Mouse (Mus musculus): ENCODE measurements at regions not wholly inside any gene's neighbourhood (a gene's known extent, or its start where the extent isn't known, plus 50 kb on each side); places are given as distances from the start of the nearest gene placed in this dataset.
A peak's percentile ranks its signal among the peaks of the same experiment; 100 is the strongest.
"Not testable (repeated sequence)": the region's sequence is repeated elsewhere in the genome, so short reads cannot be mapped to it uniquely, and the experiment has no call there.

DNA sequence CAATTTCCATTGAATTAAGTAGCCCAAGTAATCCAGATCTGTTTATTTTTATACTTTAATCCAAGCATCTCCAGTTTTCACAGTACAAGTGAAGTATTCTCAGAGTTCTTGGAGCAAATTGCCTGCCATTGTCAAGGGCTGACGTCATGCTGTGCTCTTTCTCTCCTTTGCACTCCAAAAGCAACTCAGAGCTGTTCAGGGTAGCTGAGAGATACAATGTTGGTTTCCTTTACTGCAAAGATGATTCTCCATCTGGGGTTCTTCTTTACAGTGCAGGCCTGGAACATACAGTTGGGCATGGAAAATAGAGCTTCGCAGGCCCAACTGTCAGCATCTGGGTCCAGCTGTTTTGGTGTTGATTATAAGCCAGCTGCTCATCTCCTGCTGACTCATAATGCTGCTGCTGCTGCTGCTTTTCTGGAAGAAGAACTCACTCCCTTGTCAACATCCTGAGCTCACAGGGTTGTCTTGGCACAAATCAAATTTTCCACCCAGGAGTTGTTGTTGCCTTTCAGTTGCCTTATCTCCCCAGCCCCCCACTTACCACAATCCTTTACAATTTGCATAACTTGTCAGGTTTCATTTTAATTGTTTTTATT lies 454.7 kb upstream of the Slc5a7 start:
- intact Hi-C loops (cut with DNase I), result no loop called here

DNA sequence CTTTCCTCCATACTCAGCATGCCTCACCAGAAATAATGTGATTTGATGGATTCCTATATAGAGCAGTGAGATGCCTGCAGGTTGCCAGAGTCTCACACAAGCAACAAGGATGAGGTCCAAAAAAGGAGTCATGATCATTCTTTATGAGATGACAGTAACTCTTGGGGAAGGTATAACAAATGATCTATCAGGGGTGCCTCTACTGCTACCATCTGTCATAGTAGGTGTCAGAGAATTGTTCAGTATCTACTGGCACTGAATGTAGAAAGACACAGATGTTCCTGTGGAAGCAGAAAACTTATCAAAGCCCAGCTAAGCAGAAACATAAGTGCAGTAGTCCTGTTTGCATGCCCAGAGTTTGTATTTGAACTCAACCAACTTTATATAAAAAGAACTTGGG lies 454.1 kb upstream of the Slc5a7 start:
- DNase-seq (ENCODE audit: low spot score in 2 of 2), result no peak
- intact Hi-C loops (cut with DNase I), result no loop called here

More for the DNA sequence above, 454.7 kb upstream of the Slc5a7 start:
- peak; percentile 10 to 11 for DNase-seq (ENCODE audit: low spot score in 2 of 2)

DNA sequence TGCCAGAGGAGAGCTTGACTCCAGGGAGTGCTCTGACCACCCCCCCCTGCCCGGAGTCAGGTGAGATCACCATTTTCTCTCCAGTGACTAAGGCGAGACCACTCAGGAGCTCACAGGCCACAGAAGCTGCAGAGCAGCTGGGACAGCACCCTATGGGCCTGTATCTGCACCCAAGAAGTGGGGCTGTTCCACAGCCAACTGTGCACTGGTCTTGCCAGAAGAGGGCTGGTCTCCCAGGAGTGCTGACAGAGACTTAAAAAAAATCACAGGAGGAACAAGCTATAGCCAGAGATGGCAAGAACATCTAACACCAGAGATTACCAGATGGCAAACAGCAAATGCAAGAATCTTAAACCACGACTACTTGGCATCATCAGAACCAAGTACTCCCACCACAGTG lies 437.0 kb upstream of the Slc5a7 start:
- intact Hi-C loops (cut with DNase I), result no loop called here
- DNase-seq (ENCODE audit: low spot score in 2 of 2), result no peak

DNA sequence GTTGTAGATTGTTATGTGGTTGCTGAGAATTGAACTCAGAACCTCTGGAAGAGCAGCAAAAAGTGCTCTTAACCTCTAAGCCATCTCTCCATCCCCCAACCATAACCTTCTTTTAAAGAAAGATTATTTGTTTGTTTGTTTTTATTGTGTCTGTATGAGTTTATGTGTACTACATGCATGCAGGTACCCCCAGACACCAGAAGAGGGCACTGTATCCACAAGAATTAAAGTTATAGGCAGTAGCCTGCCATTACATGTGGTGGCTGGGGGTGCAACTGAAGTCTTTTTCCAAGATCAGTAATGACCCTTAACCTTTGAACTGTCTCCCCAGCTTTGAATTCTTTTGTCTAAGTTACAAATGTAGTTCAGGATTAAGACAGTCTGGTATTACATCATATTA lies 428.8 kb upstream of the Slc5a7 start:
- intact Hi-C loops (cut with DNase I), result no loop called here
- DNase-seq (ENCODE audit: low spot score in 2 of 2), result no peak

DNA sequence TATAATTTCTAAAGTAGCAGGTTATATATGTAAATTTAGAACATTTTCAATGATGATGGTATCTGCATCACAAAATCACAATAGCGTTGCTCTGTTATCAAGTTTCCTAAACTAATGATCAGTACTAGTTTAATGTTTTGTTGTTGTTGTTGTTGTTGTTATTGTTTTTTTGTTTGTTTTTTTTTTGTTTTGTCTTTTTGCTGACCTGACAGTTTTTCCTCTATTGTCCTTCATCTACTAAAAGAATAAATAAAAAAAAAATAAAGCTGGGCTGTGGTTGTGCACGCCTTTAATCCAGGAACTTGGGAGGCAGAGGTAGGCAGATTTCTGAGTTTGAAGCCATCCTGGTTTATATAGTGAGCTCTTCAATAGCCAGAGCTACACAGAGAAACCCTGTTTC lies 427.9 kb upstream of the Slc5a7 start:
- DNase-seq (ENCODE audit: low spot score in 2 of 2), result no peak
- intact Hi-C loops (cut with DNase I), result no loop called here

DNA sequence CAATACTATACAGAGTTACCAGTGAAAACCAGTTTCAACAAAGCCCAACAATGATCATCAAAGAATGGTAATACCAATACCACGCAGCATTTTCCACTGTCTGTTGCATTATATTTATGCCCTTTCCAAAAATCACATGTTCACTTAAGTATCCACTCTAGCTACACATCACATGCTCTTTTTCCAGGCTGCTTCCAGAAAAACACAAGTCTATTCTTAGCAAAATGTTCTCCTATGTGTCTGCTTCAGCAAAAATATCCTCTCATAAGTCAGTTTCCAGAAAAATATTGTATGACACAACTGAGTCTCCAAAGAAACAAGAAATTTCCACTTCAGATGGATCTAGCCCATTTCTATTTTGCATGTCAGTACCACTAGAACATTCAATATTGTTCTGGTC lies 414.2 kb upstream of the Slc5a7 start:
- peak in 1 of 2 experiments; percentile 14 for DNase-seq (ENCODE audit: low spot score in 2 of 2)

DNA sequence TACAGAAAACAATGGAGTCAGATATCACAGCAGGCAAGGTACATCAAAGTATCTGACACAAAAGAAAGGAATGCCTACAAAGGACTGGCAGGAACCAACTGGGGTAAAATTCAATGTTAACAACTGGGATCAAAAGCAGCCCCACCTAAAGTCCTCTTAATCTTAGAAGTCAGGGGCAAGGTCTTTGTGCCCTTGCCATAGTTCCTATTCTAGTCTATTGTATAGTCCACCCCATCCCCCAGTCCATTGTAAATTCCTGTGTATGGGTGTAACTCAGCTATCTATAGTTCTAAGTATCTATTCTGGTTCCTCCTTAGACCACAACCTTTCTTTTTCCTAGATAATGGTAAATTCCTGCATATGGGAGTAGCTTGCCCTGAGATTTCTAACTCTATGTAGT lies 409.0 kb upstream of the Slc5a7 start:
- DNase-seq (ENCODE audit: low spot score in 2 of 2); intact Hi-C loops (cut with DNase I): not testable (repeated sequence)

More for the DNA sequence above, 414.2 kb upstream of the Slc5a7 start:
- intact Hi-C loops (cut with DNase I), result no loop called here

DNA sequence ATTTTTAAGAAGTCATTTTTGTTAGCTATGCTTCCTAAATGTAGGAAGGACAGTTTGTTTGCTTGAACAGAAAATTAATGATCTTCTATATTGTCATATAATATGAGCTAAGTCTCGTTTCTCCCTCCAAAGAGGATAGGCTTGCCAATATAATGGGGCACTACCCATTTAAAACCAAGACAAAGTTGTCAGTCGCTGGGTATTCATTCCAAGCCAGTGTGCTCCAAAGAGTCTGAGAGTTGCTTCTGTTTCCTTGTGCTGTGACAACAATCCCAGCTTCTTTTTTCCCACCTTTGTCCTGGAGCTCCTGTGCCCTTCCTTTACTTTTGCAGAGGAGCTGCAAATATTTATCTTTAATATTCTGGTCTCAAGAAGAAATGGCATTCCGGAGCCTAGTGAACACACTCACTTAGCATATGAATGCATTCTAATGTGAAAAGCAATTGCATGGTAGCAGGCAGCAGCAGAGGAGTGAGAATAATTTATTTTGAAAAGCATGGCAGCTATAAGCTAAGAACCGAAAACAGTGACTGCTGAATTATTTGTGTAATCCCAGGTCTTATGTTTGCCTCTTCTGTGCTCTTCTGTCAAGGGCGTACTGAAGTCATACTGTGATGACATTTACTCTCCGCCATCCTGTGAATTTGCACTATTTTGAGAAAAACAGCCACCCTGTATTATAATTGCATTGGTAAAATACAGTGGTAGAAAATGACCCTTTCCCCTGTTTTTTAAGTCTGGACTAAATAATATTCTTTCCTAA lies 402.7 kb upstream of the Slc5a7 start:
- intact Hi-C loops (cut with DNase I), result no loop called here
- DNase-seq (ENCODE audit: low spot score in 2 of 2), result no peak

DNA sequence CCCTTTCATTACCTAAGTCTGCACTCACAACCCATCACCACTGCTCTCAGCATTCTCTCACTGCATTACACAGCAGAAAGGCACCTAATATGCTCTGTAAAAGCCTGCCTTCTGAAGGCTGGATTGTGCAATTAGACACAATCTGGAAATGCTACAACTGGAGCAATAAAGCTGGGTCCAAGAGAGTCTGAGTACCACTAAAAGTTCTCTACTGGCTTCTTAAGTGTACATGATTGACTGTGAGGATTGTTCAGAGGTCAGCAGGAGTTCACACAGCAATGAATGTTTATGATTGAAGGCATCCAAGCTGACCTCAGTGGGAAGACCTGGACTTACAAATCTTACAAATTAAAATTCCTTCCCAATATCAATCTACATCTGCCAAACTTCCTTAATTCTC lies 395.8 kb upstream of the Slc5a7 start:
- no peak for DNase-seq (ENCODE audit: low spot score in 2 of 2)
- intact Hi-C loops (cut with DNase I), result no loop called here

DNA sequence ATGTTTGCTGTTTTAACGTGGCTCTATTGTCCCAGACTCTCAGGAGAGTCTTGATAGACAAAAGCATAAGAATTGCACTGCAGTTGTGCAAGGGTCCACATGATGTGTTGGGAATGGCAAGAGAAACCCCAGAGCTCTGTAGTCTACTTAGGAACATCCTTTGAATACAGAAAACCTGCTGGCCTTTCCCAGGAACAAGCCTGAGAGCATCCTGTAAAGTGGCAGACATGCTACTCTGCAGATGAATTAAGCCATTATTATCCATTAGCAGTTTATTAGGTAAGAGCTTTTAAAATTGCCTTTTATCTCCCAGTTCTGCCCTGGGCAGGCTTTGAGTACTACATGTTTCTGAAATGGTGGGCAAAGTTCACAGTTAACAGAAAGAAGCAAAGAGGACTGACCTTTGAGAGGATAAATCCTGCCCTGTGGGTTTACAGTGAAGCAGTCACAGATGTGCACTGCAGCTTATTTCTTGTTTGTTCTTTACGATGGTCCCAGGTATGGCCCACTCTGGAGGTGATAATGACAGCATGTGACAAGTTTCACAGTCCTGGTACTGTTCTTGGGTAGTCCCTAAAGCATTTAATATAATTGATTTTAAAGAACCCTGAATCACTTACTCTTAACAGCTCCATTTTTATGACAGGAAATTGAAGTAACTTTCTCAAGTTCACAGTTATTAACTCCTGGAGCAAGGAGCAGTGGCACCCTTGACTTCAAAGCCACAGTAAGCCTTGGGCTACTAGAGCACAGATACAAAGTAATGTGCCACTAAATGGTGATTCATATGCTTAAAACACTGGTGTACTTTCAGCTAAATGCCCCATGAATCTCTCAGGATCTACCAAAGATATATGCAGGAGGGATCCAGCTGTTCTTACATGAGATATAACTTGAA lies 386.6 kb upstream of the Slc5a7 start:
- no peak for DNase-seq (ENCODE audit: low spot score in 2 of 2)
- intact Hi-C loops (cut with DNase I), result no loop called here

DNA sequence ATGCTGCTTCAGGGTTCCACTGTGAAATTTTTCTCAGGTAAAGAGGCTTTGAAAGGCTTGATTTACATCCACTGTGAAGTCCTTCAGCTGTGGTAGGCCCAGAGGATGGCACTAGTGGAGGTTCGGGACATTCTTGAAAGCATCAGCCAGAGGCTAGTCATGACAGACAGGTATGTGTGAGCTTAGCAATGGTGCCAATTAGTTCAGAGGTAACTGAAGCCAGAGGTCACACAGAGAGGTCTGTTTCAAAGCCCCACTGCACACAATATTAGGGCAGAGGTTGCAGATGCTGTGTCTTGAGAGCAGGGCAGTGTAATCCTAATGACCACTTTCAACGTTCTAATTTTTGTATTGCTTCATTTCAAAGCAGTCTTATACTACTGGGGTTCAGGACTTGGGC lies 379.3 kb upstream of the Slc5a7 start:
- no peak for DNase-seq (ENCODE audit: low spot score in 2 of 2)
- intact Hi-C loops (cut with DNase I), result no loop called here

DNA sequence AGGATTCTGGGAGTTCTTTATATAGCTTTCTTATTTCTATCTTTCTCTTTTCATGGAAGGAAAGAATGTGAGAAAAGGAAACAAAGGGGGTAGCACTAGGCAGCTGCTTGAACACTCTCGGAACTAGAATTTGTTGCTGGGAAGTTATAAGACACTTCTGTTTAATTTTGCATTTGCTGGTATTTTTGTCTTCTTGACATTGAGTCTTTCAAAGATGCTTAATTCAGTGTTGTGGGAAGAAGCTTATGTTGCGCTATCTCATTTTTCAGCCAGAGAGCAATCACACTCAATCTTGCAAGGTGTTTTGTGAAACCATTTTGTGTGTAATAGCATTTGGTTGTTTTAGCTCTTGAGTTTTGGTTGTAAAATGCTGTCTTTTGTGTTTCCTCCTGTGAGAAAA lies 370.7 kb upstream of the Slc5a7 start:
- intact Hi-C loops (cut with DNase I), result no loop called here
- peak in 1 of 2 experiments; percentile 41 for DNase-seq (ENCODE audit: low spot score in 2 of 2)

DNA sequence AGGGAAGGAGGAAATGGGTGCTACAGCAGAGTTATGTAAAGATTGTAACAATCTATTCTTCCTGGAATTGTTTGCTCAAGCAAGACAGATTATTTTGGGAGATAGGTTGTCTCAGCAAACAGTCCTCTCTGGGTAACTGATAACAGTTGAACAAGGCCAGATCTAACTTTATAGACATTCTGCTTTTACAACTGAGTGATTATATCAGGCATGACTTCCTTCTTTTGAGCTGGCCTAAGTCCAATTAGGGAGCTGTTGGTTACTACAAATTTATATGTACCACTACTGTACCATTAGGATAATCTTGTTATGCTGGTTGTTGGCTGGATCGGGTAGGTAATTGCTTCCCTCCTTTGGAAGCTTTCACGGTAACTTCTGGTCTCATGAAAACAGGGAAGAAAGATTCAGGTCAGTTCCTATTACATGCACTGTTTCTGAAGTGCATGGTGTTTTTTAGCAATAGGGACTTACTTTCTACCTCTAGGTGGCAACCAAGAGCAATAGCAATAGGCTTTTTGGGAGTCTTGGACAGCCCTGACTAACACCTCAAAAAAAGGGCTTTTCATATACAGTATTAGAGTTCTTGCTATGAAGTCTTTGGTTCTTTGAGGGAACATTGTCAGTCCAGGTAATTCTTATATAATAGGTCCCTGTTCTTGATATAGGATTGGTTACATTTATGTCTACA lies 363.9 kb upstream of the Slc5a7 start:
- intact Hi-C loops (cut with DNase I), result no loop called here
- DNase-seq (ENCODE audit: low spot score in 2 of 2), result peak in 1 of 2 experiments; percentile 13

DNA sequence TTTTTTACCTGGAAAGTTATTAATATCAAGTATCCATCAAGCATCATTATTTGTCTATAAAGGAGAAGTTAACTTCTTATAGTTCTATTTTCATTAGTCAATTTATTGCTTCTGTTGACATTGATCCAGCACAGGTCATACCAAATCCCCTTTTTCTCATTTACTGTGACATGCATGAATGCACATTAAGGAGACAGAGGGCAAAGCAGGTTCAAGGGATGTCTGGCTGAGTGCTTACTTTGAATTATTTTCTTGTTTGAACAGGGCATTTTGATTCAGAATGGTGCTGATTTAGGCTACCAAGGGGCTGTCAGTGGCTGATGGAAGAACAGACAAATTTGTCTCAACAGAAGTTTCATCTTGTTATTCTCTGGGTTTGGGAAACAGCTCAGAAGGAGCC lies 357.7 kb upstream of the Slc5a7 start:
- intact Hi-C loops (cut with DNase I), result no loop called here
- no peak for DNase-seq (ENCODE audit: low spot score in 2 of 2)

Data from left cerebral cortex, postnatal 14 days (tissue).